Mouse (Mus musculus): ENCODE measurements at regions not wholly inside any gene's neighbourhood (a gene's known extent, or its start where the extent isn't known, plus 50 kb on each side); places are given as distances from the start of the nearest gene placed in this dataset.

- ATAC-seq (ENCODE audit: extremely low read depth, insufficient number of reproducible peaks, low FRiP score, poor library complexity, severe bottlenecking) (no peak), DNase-seq (ENCODE audit: low spot score) (no peak)
- Histone ChIP-seq H3K4me1 (ENCODE audit: insufficient read depth, low read depth, low read length) (no peaks in the 10 kb centered on the region), H3K9me3 (replicated peaks) (no peaks in the 10 kb centered on the region), H3K36me3 (replicated peaks) (no peaks in the 10 kb centered on the region), H3K4me3 (ENCODE audit: low read depth, low read length) (no peak overlapping the region), H3K27me3 (ENCODE audit: insufficient read depth, low read length) (no peaks in the 10 kb centered on the region)
- TF ChIP-seq GATA2 (IDR thresholded peaks at IDR 0.05; ENCODE audit: borderline replicate concordance, low read depth, low read length), result no peak
- no peak for TF ChIP-seq CTCF (IDR thresholded peaks at IDR 0.05; ENCODE audit: low read depth, low read length)
- no peak for TF ChIP-seq POLR2AphosphoS5 (IDR thresholded peaks at IDR 0.05; ENCODE audit: insufficient replicate concordance, low read depth, low read length)
- TF ChIP-seq GATA1 (IDR thresholded peaks at IDR 0.05; ENCODE audit: borderline replicate concordance, low read length), result no peak
- no peak for TF ChIP-seq TAL1 (conservative IDR thresholded peaks at IDR 0.05; ENCODE audit: low read depth, low read length)
Measured at GRCm38 (mm10) chr3:155662280-155662679, 569.0 kb downstream of the Lrriq3 start.

- no peaks in the 10 kb centered on the region for H3K36me3 ChIP-seq (replicated peaks)
- DNase-seq (ENCODE audit: low spot score), result no peak
- H3K4me1 ChIP-seq (ENCODE audit: insufficient read depth, low read depth, low read length), result no peaks in the 10 kb centered on the region
- H3K4me3 ChIP-seq (ENCODE audit: low read depth, low read length), result no peak overlapping the region
- no peak for ATAC-seq (ENCODE audit: extremely low read depth, insufficient number of reproducible peaks, low FRiP score, poor library complexity, severe bottlenecking)
- H3K27me3 ChIP-seq (ENCODE audit: insufficient read depth, low read length), result no peaks in the 10 kb centered on the region
- H3K9me3 ChIP-seq (replicated peaks), result no peaks in the 10 kb centered on the region
- TF ChIP-seq CTCF (IDR thresholded peaks at IDR 0.05; ENCODE audit: low read depth, low read length), result no peak
- TF ChIP-seq TAL1 (conservative IDR thresholded peaks at IDR 0.05; ENCODE audit: low read depth, low read length), result no peak
- no peak for TF ChIP-seq GATA1 (IDR thresholded peaks at IDR 0.05; ENCODE audit: borderline replicate concordance, low read length)
- no peak for TF ChIP-seq POLR2AphosphoS5 (IDR thresholded peaks at IDR 0.05; ENCODE audit: insufficient replicate concordance, low read depth, low read length)
- TF ChIP-seq GATA2 (IDR thresholded peaks at IDR 0.05; ENCODE audit: borderline replicate concordance, low read depth, low read length), result no peak
Measured at GRCm38 (mm10) chr3:155672558-155672957, 579.3 kb downstream of the Lrriq3 start.

DNA sequence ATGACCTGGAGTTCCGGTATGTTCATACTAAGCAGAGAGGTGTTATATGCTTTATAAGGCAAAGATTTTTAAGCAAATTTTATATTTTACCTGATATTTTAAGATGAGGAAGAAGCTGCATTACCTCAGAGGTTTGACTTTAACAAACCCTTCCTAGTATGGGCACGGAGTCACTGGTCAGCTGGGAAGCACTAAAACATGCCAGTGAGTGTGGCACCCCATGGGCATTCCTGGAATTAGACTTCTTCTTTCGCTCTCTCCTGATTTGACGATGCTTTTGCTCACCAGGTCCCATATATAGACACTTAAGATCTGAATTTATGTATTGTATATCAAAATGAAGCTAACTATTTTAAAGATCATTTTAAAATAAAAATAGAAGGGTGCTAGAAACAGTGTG, 587.0 kb downstream of the Lrriq3 start:
- no peak for TF ChIP-seq CTCF (IDR thresholded peaks at IDR 0.05; ENCODE audit: low read depth, low read length)
- TF ChIP-seq POLR2AphosphoS5 (IDR thresholded peaks at IDR 0.05; ENCODE audit: insufficient replicate concordance, low read depth, low read length), result no peak
- TF ChIP-seq TAL1 (conservative IDR thresholded peaks at IDR 0.05; ENCODE audit: low read depth, low read length), result no peak
- TF ChIP-seq GATA1 (IDR thresholded peaks at IDR 0.05; ENCODE audit: borderline replicate concordance, low read length), result no peak
- no peak for TF ChIP-seq GATA2 (IDR thresholded peaks at IDR 0.05; ENCODE audit: borderline replicate concordance, low read depth, low read length)
- H3K36me3 ChIP-seq (replicated peaks), result no peaks in the 10 kb centered on the region
- H3K9me3 ChIP-seq (replicated peaks), result 0 out of 2 replicates have a peak, but pooled peaks cover 4% of the 10 kb centered on the region
- no peak overlapping the region for H3K4me3 ChIP-seq (ENCODE audit: low read depth, low read length)
- no peak for ATAC-seq (ENCODE audit: extremely low read depth, insufficient number of reproducible peaks, low FRiP score, poor library complexity, severe bottlenecking)
- H3K27me3 ChIP-seq (ENCODE audit: insufficient read depth, low read length), result no peaks in the 10 kb centered on the region
- H3K4me1 ChIP-seq (ENCODE audit: insufficient read depth, low read depth, low read length), result no peaks in the 10 kb centered on the region
- DNase-seq (ENCODE audit: low spot score), result no peak

GRCm38 (mm10) chr3:155682921-155683813, 589.9 kb downstream of the Lrriq3 start:
- Histone ChIP-seq H3K36me3 (replicated peaks) (no peaks in the 10 kb centered on the region), H3K4me3 (ENCODE audit: low read depth, low read length) (no peak overlapping the region), H3K9me3 (replicated peaks) (0 out of 2 replicates have a peak, but pooled peaks cover 4% of the 10 kb centered on the region), H3K4me1 (ENCODE audit: insufficient read depth, low read depth, low read length) (no peaks in the 10 kb centered on the region), H3K27me3 (ENCODE audit: insufficient read depth, low read length) (no peaks in the 10 kb centered on the region)
- TF ChIP-seq POLR2AphosphoS5 (IDR thresholded peaks at IDR 0.05; ENCODE audit: insufficient replicate concordance, low read depth, low read length) (no peak), TAL1 (conservative IDR thresholded peaks at IDR 0.05; ENCODE audit: low read depth, low read length) (no peak), GATA1 (IDR thresholded peaks at IDR 0.05; ENCODE audit: borderline replicate concordance, low read length) (no peak), CTCF (IDR thresholded peaks at IDR 0.05; ENCODE audit: low read depth, low read length) (no peak), GATA2 (IDR thresholded peaks at IDR 0.05; ENCODE audit: borderline replicate concordance, low read depth, low read length) (no peak)
- DNase-seq (ENCODE audit: low spot score) (no peak), ATAC-seq (ENCODE audit: extremely low read depth, insufficient number of reproducible peaks, low FRiP score, poor library complexity, severe bottlenecking) (no peak)

- H3K4me1 ChIP-seq (ENCODE audit: insufficient read depth, low read depth, low read length), result no peaks in the 10 kb centered on the region
- H3K4me3 ChIP-seq (ENCODE audit: low read depth, low read length), result no peak overlapping the region
- 0 out of 2 replicates have a peak, but pooled peaks cover 3% of the 10 kb centered on the region for H3K9me3 ChIP-seq (replicated peaks)
- ATAC-seq (ENCODE audit: extremely low read depth, insufficient number of reproducible peaks, low FRiP score, poor library complexity, severe bottlenecking), result no peak
- no peak for DNase-seq (ENCODE audit: low spot score)
- no peak for TF ChIP-seq CTCF (IDR thresholded peaks at IDR 0.05; ENCODE audit: low read depth, low read length)
- no peak for TF ChIP-seq TAL1 (conservative IDR thresholded peaks at IDR 0.05; ENCODE audit: low read depth, low read length)
- no peak for TF ChIP-seq POLR2AphosphoS5 (IDR thresholded peaks at IDR 0.05; ENCODE audit: insufficient replicate concordance, low read depth, low read length)
- H3K27me3 ChIP-seq (ENCODE audit: insufficient read depth, low read length), result no peaks in the 10 kb centered on the region
- no peaks in the 10 kb centered on the region for H3K36me3 ChIP-seq (replicated peaks)
Measured at GRCm38 (mm10) chr3:155688358-155688757, 595.1 kb downstream of the Lrriq3 start.

DNA sequence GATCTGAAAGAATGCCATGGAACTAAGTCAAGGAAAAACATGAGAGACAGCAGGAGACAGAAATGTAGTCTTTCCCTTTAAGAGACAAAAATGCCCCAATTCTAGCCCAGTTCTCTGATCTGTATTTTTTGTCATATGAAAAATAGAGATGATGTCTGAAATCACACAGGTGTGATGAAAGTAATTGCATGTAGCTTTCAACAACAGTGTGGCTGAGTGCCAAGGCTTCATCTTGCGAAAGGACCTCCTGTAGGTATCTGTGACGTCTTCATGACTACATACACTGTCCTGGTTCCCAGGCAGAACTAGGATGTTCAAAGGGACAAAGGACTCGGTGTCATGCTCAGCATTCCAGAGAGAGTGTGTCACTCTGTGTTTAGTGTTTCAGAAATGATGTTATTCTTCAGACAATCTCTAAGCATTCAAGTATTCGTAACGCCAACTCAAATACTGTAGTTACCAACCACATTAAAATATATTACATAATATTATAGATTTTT, 629.8 kb downstream of the Lrriq3 start:
- ATAC-seq (ENCODE audit: extremely low read depth, insufficient number of reproducible peaks, low FRiP score, poor library complexity, severe bottlenecking), result no peak
- no peaks in the 10 kb centered on the region for H3K4me1 ChIP-seq (ENCODE audit: insufficient read depth, low read depth, low read length)
- no peak for DNase-seq (ENCODE audit: low spot score)
- H3K27me3 ChIP-seq (ENCODE audit: insufficient read depth, low read length), result no peaks in the 10 kb centered on the region
- no peaks in the 10 kb centered on the region for H3K36me3 ChIP-seq (replicated peaks)
- no peak overlapping the region for H3K4me3 ChIP-seq (ENCODE audit: low read depth, low read length)
- TF ChIP-seq GATA2 (IDR thresholded peaks at IDR 0.05; ENCODE audit: borderline replicate concordance, low read depth, low read length) (no peak), POLR2AphosphoS5 (IDR thresholded peaks at IDR 0.05; ENCODE audit: insufficient replicate concordance, low read depth, low read length) (no peak), CTCF (IDR thresholded peaks at IDR 0.05; ENCODE audit: low read depth, low read length) (no peak), TAL1 (conservative IDR thresholded peaks at IDR 0.05; ENCODE audit: low read depth, low read length) (no peak), GATA1 (IDR thresholded peaks at IDR 0.05; ENCODE audit: borderline replicate concordance, low read length) (no peak)
- peaks cover 2% of the 10 kb centered on the region; the same call in 1 of the 2 replicates for H3K9me3 ChIP-seq (replicated peaks)
